In the genomic region with DNA sequence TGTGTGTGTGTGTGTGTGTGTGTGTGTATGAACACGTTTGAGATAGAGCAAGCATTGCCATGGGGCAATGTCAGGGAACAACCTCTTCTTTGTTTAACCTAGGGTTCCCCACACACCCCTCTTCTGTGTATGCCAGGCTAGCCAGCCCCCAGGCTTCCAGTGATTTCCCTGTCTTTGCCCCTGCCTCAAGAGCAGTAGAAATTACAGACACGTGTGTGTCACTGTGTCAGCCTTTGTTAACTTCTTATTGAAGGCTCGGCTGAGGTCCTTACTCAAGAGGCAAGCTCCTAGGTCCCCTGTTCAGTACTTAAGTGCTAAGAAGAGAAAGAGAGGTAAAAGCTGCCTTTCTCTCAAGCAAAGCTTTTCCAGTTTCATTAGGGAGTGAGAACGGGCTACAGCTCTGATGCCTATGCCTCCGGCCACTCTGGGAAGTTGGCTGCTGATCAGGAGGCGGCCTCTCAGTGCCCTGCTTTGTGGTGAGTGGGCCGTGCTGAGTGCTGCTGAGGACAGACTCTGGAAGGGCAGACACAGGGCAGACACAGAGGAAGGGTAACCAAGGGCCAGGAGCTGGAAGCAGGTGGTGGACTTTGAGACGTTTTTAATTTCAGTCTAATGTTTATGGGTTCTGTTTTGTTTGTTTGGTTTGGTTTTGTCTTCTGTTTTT, we compare ENCODE assay signal across 8 mouse cellular contexts.
A peak's percentile ranks its signal among the peaks of the same experiment; 100 is the strongest.
DNase-seq lines count a peak whose midpoint lies in the region; ATAC-seq lines count a peak whose summit lies in the region.

No protein-coding gene starts in this region.

- no peak overlapping the region for H3K9ac ChIP-seq in forebrain, embryonic 15.5 days (replicated peaks)
- no peak overlapping the region; the same call in 1 of the 2 replicates for H3K9ac ChIP-seq in midbrain, embryonic 12.5 days (replicated peaks)

- H3K4me3 ChIP-seq in forebrain, embryonic 15.5 days: no peak overlapping the region
- no peak overlapping the region for H3K4me3 ChIP-seq in midbrain, embryonic 12.5 days

- H3K4me1 ChIP-seq in forebrain, embryonic 15.5 days: peaks cover 12% of the 10 kb centered on the region
- peaks cover 7% of the 10 kb centered on the region for H3K4me1 ChIP-seq in midbrain, embryonic 12.5 days

- H3K9me3 ChIP-seq in forebrain, embryonic 15.5 days: no peaks in the 10 kb centered on the region
- H3K9me3 ChIP-seq in midbrain, embryonic 12.5 days: no peaks in the 10 kb centered on the region

- 4% methylated on average over 8 of the region's 8 CpGs for WGBS in forebrain, embryonic 15.5 days
- WGBS in midbrain, embryonic 12.5 days: 27% methylated on average over 8 of the region's 8 CpGs

- DNase-seq in 3134 (ENCODE audit: extremely low read depth, insufficient read length, low spot score): peak; percentile 30
- peak; percentile 63 for DNase-seq in adrenal gland, postnatal 25 days
- peak; percentile 78 for DNase-seq in heart, postnatal 4 days
- DNase-seq in layer of hippocampus, postnatal 10 days (ENCODE audit: low spot score in 2 of 2): peak; percentile 48 to 67
- no peak for DNase-seq in thymus, postnatal 25 days
- DNase-seq in spleen, postnatal 10 days (ENCODE audit: low spot score in 2 of 2): no peak

- no peak overlapping the region for H3K4me2 ChIP-seq in forebrain, embryonic 15.5 days (replicated peaks)
- H3K4me2 ChIP-seq in midbrain, embryonic 12.5 days (replicated peaks): no peak overlapping the region

- H3K27ac ChIP-seq in forebrain, embryonic 15.5 days (replicated peaks): peak overlapping the region; percentile 61
- H3K27ac ChIP-seq in midbrain, embryonic 12.5 days (replicated peaks): peak overlapping the region; percentile 20; the same call in 1 of the 2 replicates

- no peaks in the 10 kb centered on the region for H3K36me3 ChIP-seq in forebrain, embryonic 15.5 days
- no peaks in the 10 kb centered on the region for H3K36me3 ChIP-seq in midbrain, embryonic 12.5 days

- H3K27me3 ChIP-seq in forebrain, embryonic 15.5 days: no peaks in the 10 kb centered on the region
- H3K27me3 ChIP-seq in midbrain, embryonic 12.5 days: no peaks in the 10 kb centered on the region

- ATAC-seq in forebrain, embryonic 15.5 days (replicated peaks): peak; percentile 89
- peak; percentile 66 for ATAC-seq in midbrain, embryonic 12.5 days (ENCODE audit: low FRiP score, low read depth)

Comparison
In these comparisons a context has a peak if more than half of its experiments do, and no peak if none do; other contexts are left out.
1. DNase-seq: peak in 3134 (single experiment), adrenal gland, postnatal 25 days (single experiment), heart, postnatal 4 days (single experiment) and layer of hippocampus, postnatal 10 days (2 of 2); none in thymus, postnatal 25 days (single experiment) and spleen, postnatal 10 days (0 of 2).